Comparison of ENCODE assay signal across 9 mouse cellular contexts in the genomic region with DNA sequence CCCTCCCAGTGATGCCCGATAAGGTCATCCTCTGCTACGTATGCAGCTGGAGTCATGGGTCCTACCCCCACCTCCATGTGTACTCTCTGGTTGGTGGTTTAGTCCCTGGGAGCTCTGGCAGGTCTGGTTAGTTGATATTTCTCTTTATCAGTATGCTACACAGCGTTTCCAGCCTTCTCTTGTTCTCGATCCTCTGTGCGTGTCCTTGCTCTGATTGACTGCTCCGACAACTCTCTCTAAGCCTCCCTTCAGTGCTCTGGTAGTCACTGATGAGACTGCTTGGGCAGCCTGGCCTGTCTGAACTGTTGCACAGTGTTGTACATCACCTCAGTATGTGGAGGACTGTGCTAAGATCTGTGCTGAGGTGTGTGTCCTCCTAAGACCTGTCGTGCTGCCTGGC.
DNase-seq lines count a peak whose midpoint lies in the region; ATAC-seq and TF ChIP-seq lines count a peak whose summit lies in the region.
"Had no signal": no experiment of that assay in that cellular context is flagged by ENCODE, and none has a peak within 500 bp of the region (broad histone marks: within the 10 kb centered on the region; RNA-seq: fewer than 3 reads in every experiment).

No protein-coding gene starts in this region.

- no peak overlapping the region for H3K4me3 ChIP-seq in forebrain, embryonic 10.5 days
- H3K4me3 ChIP-seq in forebrain, postnatal 0 days (ENCODE audit: low read depth, low read length), result no peak overlapping the region
- H3K4me3 ChIP-seq in brown adipose tissue, adult 24 weeks (ENCODE audit: insufficient read depth, low read depth, low read length), result no peak overlapping the region
- no peak overlapping the region for H3K4me3 ChIP-seq in hindbrain, postnatal 0 days (ENCODE audit: low read length)
- H3K4me3 ChIP-seq in midbrain, embryonic 12.5 days, result no peak overlapping the region

- H3K4me1 ChIP-seq in forebrain, embryonic 10.5 days, result peaks cover 15% of the 10 kb centered on the region
- no peaks in the 10 kb centered on the region for H3K4me1 ChIP-seq in forebrain, postnatal 0 days (ENCODE audit: insufficient read depth)
- peaks cover 3% of the 10 kb centered on the region for H3K4me1 ChIP-seq in brown adipose tissue, adult 24 weeks (ENCODE audit: control insufficient read depth, insufficient read depth, insufficient read length, low read length)
- H3K4me1 ChIP-seq in hindbrain, postnatal 0 days (ENCODE audit: insufficient read depth, low read length), result no peaks in the 10 kb centered on the region
- peaks cover 14% of the 10 kb centered on the region for H3K4me1 ChIP-seq in midbrain, embryonic 12.5 days

- no peak for ATAC-seq in forebrain, postnatal 0 days
- peak; percentile 27; the same call in 1 of the 2 replicates for ATAC-seq in hindbrain, postnatal 0 days
- ATAC-seq in midbrain, embryonic 12.5 days (ENCODE audit: low FRiP score, low read depth), result peak; percentile 51

- DNase-seq in forebrain, embryonic 10.5 days (ENCODE audit: extremely low spot score, low spot score), result no peak
- no peak for DNase-seq in forebrain, postnatal 0 days
- DNase-seq in hindbrain, postnatal 0 days (ENCODE audit: low spot score), result no peak
- DNase-seq in adipocyte (ENCODE audit: low spot score), result no peak
- no peak for DNase-seq in retina, embryonic 14.5 days (ENCODE audit: low spot score)
- no peak for DNase-seq in lung, postnatal 25 days (ENCODE audit: low spot score)
- DNase-seq: cerebellum, adult 9-11 months had no signal

- no peak for TF ChIP-seq CTCF in forebrain, postnatal 0 days (IDR thresholded peaks at IDR 0.05; ENCODE audit: low read depth)
- TF ChIP-seq CTCF in hindbrain, postnatal 0 days (IDR thresholded peaks at IDR 0.05; ENCODE audit: low read depth), result no peak

- peaks cover 7% of the 10 kb centered on the region; the same call in 1 of the 2 replicates for H3K27me3 ChIP-seq in forebrain, embryonic 10.5 days (ENCODE audit: poor library complexity, severe bottlenecking)
- no peaks in the 10 kb centered on the region for H3K27me3 ChIP-seq in forebrain, postnatal 0 days (ENCODE audit: insufficient read depth, low read length)
- no peaks in the 10 kb centered on the region for H3K27me3 ChIP-seq in hindbrain, postnatal 0 days (ENCODE audit: insufficient read depth, low read length)
- no peaks in the 10 kb centered on the region for H3K27me3 ChIP-seq in midbrain, embryonic 12.5 days

- 83% methylated on average over 7 of the region's 7 CpGs for WGBS in forebrain, embryonic 10.5 days
- WGBS in forebrain, postnatal 0 days, result 75% methylated on average over 7 of the region's 7 CpGs
- WGBS in hindbrain, postnatal 0 days, result 48% methylated on average over 7 of the region's 7 CpGs
- 49% methylated on average over 7 of the region's 7 CpGs for WGBS in midbrain, embryonic 12.5 days

- no peak overlapping the region for H3K9ac ChIP-seq in forebrain, postnatal 0 days
- no peak overlapping the region for H3K9ac ChIP-seq in hindbrain, postnatal 0 days (replicated peaks; ENCODE audit: low read length)
- H3K9ac ChIP-seq in midbrain, embryonic 12.5 days (replicated peaks), result no peak overlapping the region

- H3K27ac ChIP-seq in forebrain, embryonic 10.5 days, result peak overlapping the region; percentile 65
- H3K27ac ChIP-seq in forebrain, postnatal 0 days (ENCODE audit: low read depth, low read length), result no peak overlapping the region
- H3K27ac ChIP-seq in brown adipose tissue, adult 24 weeks (replicated peaks; ENCODE audit: low read depth, low read length), result peak overlapping the region; percentile 53
- H3K27ac ChIP-seq in hindbrain, postnatal 0 days, result no peak overlapping the region; the same call in 1 of the 2 replicates
- peak overlapping the region; percentile 65 for H3K27ac ChIP-seq in midbrain, embryonic 12.5 days (replicated peaks)

- no peaks in the 10 kb centered on the region for H3K36me3 ChIP-seq in forebrain, embryonic 10.5 days (replicated peaks)
- H3K36me3 ChIP-seq in forebrain, postnatal 0 days (ENCODE audit: insufficient read depth), result no peaks in the 10 kb centered on the region
- no peaks in the 10 kb centered on the region for H3K36me3 ChIP-seq in hindbrain, postnatal 0 days (ENCODE audit: insufficient read depth, low read length)
- H3K36me3 ChIP-seq in midbrain, embryonic 12.5 days, result no peaks in the 10 kb centered on the region

- no peak overlapping the region for H3K4me2 ChIP-seq in forebrain, postnatal 0 days (ENCODE audit: low read depth)
- H3K4me2 ChIP-seq in hindbrain, postnatal 0 days (ENCODE audit: low read depth, low read length), result no peak overlapping the region
- H3K4me2 ChIP-seq in midbrain, embryonic 12.5 days (replicated peaks), result no peak overlapping the region

- H3K9me3 ChIP-seq in forebrain, embryonic 10.5 days, result no peaks in the 10 kb centered on the region
- H3K9me3 ChIP-seq in forebrain, postnatal 0 days (ENCODE audit: low read length), result no peaks in the 10 kb centered on the region
- no peaks in the 10 kb centered on the region for H3K9me3 ChIP-seq in hindbrain, postnatal 0 days (ENCODE audit: low read length)
- H3K9me3 ChIP-seq in midbrain, embryonic 12.5 days, result no peaks in the 10 kb centered on the region

Comparison
In these comparisons a context has a peak if more than half of its experiments do, and no peak if none do; other contexts are left out.
1. H3K27ac ChIP-seq: peak in forebrain, embryonic 10.5 days (single experiment), brown adipose tissue, adult 24 weeks (single experiment) and midbrain, embryonic 12.5 days (single experiment); none in forebrain, postnatal 0 days (single experiment) and hindbrain, postnatal 0 days (single experiment).